In genomic region chr7:110548268-110548667, GRCm38 (mm10) we compare ENCODE assay signal across 10 mouse cellular contexts.
DNase-seq lines count a peak whose midpoint lies in the region; ATAC-seq and TF ChIP-seq lines count a peak whose summit lies in the region.
"Had no signal": no experiment of that assay in that cellular context is flagged by ENCODE, and none has a peak within 500 bp of the region (broad histone marks: within the 10 kb centered on the region; RNA-seq: fewer than 3 reads in every experiment).

No protein-coding gene starts in this region.

- H3K27me3 ChIP-seq in kidney, embryonic 14.5 days (ENCODE audit: control insufficient read depth, insufficient read depth, low read length), result no peaks in the 10 kb centered on the region
- no peaks in the 10 kb centered on the region for H3K27me3 ChIP-seq in CH12.LX (replicated peaks)
- H3K27me3 ChIP-seq: neural tube, embryonic 15.5 days; stomach, embryonic 15.5 days had no signal

- in situ Hi-C loops in CH12.LX (cut with MboI; ENCODE audit: low pct_ligation_motif_present, low pct_unique_long_range_greater_than_20kb, low sequenced_read_pairs), result no loop called here

- TF ChIP-seq EP300 in CH12.LX (IDR thresholded peaks at IDR 0.05; ENCODE audit: low read length), result no peak

- peak in 1 of 2 experiments; percentile 81; a peak in 2 of 4 replicates for TF ChIP-seq CTCF in CH12.LX (conservative IDR thresholded peaks at IDR 0.05 in 1 of 2, IDR thresholded peaks at IDR 0.05 in 1 of 2; ENCODE audit: low read depth in 2 of 2, low read length in 2 of 2)

- no peaks in the 10 kb centered on the region for H3K36me3 ChIP-seq in kidney, embryonic 14.5 days (ENCODE audit: control insufficient read depth, insufficient read depth, low read length)
- no peaks in the 10 kb centered on the region for H3K36me3 ChIP-seq in CH12.LX (replicated peaks in 1 of 2; ENCODE audit: control insufficient read depth in 1 of 2, insufficient read depth in 1 of 2, low read length in 1 of 2)
- H3K36me3 ChIP-seq: neural tube, embryonic 15.5 days; stomach, embryonic 15.5 days had no signal

- no peaks in the 10 kb centered on the region for H3K9me3 ChIP-seq in kidney, embryonic 14.5 days (ENCODE audit: control insufficient read depth, low read length)
- H3K9me3 ChIP-seq in CH12.LX (replicated peaks; ENCODE audit: low read length), result no peaks in the 10 kb centered on the region
- H3K9me3 ChIP-seq: neural tube, embryonic 15.5 days; stomach, embryonic 15.5 days had no signal

- dilution Hi-C loops in CH12.LX (cut with MboI; ENCODE audit: extremely low pct_ligation_motif_present, extremely low pct_unique_long_range_greater_than_20kb, low sequenced_read_pairs), result no loop called here

- WGBS in kidney, embryonic 14.5 days, result 86% methylated on average over 1 of the region's 1 CpGs

- ATAC-seq in kidney, embryonic 14.5 days (ENCODE audit: low FRiP score, low TSS enrichment), result no peak
- ATAC-seq in erythroid progenitor cell, adult 5-6 weeks (replicated peaks; ENCODE audit: low FRiP score, poor library complexity, severe bottlenecking), result no peak

- TF ChIP-seq RAD21 in CH12.LX (IDR thresholded peaks at IDR 0.05; ENCODE audit: low read depth, low read length), result peak; percentile 90

- H3K9ac ChIP-seq in kidney, embryonic 14.5 days (ENCODE audit: low read depth, low read length), result no peak overlapping the region
- H3K9ac ChIP-seq in CH12.LX (ENCODE audit: insufficient read depth, low read depth), result no peak overlapping the region
- H3K9ac ChIP-seq: neural tube, embryonic 15.5 days; stomach, embryonic 15.5 days had no signal

- peak; percentile 29 for DNase-seq in embryo, embryonic 10 days (ENCODE audit: low spot score)
- DNase-seq in embryo, embryonic 9.5 days (ENCODE audit: extremely low spot score), result no peak
- DNase-seq in kidney, postnatal 14 days, result peak; percentile 40
- DNase-seq in CH12.LX (ENCODE audit: extremely low read depth), result peak; percentile 36
- peak; percentile 27 for DNase-seq in induced T-regulatory cell, adult 2 months (ENCODE audit: low read depth)
- DNase-seq in ovary, postnatal 36 days (ENCODE audit: low spot score), result no peak

- TF ChIP-seq POLR2A in CH12.LX (IDR thresholded peaks at IDR 0.05; ENCODE audit: low read depth, low read length), result no peak

- H3K4me1 ChIP-seq in kidney, embryonic 14.5 days (ENCODE audit: control insufficient read depth, insufficient read depth, low read length), result no peaks in the 10 kb centered on the region
- H3K4me1 ChIP-seq in CH12.LX (ENCODE audit: control insufficient read depth in 1 of 2, insufficient read depth in 2 of 2), result peaks cover 3 to 16% of the 10 kb centered on the region in 2 experiments; a peak in 2 of 4 replicates
- H3K4me1 ChIP-seq: neural tube, embryonic 15.5 days; stomach, embryonic 15.5 days had no signal

- H3K4me2 ChIP-seq in kidney, embryonic 14.5 days (replicated peaks; ENCODE audit: low read depth, low read length), result no peak overlapping the region
- no peak overlapping the region for H3K4me2 ChIP-seq in CH12.LX (ENCODE audit: insufficient read depth, low read depth, poor library complexity, severe bottlenecking)
- H3K4me2 ChIP-seq: neural tube, embryonic 15.5 days; stomach, embryonic 15.5 days had no signal

- no peak overlapping the region for H3K4me3 ChIP-seq in kidney, embryonic 14.5 days (ENCODE audit: low read length)
- no peak overlapping the region for H3K4me3 ChIP-seq in CH12.LX (replicated peaks in 1 of 3; ENCODE audit: low read depth in 2 of 3, low read length in 2 of 3, poor library complexity in 1 of 3)
- H3K4me3 ChIP-seq: neural tube, embryonic 15.5 days; stomach, embryonic 15.5 days had no signal

- no peaks in the 10 kb centered on the region for H3K79me2 ChIP-seq in CH12.LX (replicated peaks; ENCODE audit: control insufficient read depth, extremely low read depth, insufficient read depth, poor library complexity, severe bottlenecking)

- no peak overlapping the region for H3K27ac ChIP-seq in kidney, embryonic 14.5 days (ENCODE audit: low read depth, low read length)
- H3K27ac ChIP-seq in CH12.LX (ENCODE audit: insufficient read depth, low read depth), result no peak overlapping the region
- H3K27ac ChIP-seq: neural tube, embryonic 15.5 days; stomach, embryonic 15.5 days had no signal

TF ChIP-seq in CH12.LX, 34 proteins besides CTCF, POLR2A, EP300 and RAD21:
- no peak for TF ChIP-seq CHD1 (IDR thresholded peaks at IDR 0.05; ENCODE audit: low read depth, low read length)
- TF ChIP-seq ZC3H11A (IDR thresholded peaks at IDR 0.05; ENCODE audit: low read depth, low read length), result peak; percentile 64; the same call in 1 of the 2 replicates
- TF ChIP-seq SMC3 (IDR thresholded peaks at IDR 0.05; ENCODE audit: low read depth, low read length), result peak; percentile 84
- TF ChIP-seq HCFC1 (IDR thresholded peaks at IDR 0.05; ENCODE audit: low read depth, low read length), result no peak
- no peak for TF ChIP-seq PAX5 (IDR thresholded peaks at IDR 0.05; ENCODE audit: low read length)
- TF ChIP-seq CHD2 (IDR thresholded peaks at IDR 0.05; ENCODE audit: low read length), result no peak
- no peak for TF ChIP-seq MAX (IDR thresholded peaks at IDR 0.05; ENCODE audit: low read length)
- no peak for TF ChIP-seq E2F4 (IDR thresholded peaks at IDR 0.05; ENCODE audit: insufficient replicate concordance, low read depth, low read length)
- TF ChIP-seq KAT2A (IDR thresholded peaks at IDR 0.05; ENCODE audit: insufficient replicate concordance, low read length), result no peak
- TF ChIP-seq JUN (IDR thresholded peaks at IDR 0.05; ENCODE audit: insufficient read depth, low read depth, low read length), result no peak
- no peak for TF ChIP-seq ZMIZ1 (IDR thresholded peaks at IDR 0.05; ENCODE audit: low read depth, low read length)
- TF ChIP-seq SIN3A (IDR thresholded peaks at IDR 0.05; ENCODE audit: low read length), result no peak
- no peak for TF ChIP-seq JUND (conservative IDR thresholded peaks at IDR 0.05; ENCODE audit: low read depth, low read length)
- TF ChIP-seq MYC (IDR thresholded peaks at IDR 0.05; ENCODE audit: low read depth, low read length), result no peak

Comparison
In these comparisons a context has a peak if more than half of its experiments do, and no peak if none do; other contexts are left out.
1. DNase-seq: peak in embryo, embryonic 10 days (single experiment), kidney, postnatal 14 days (single experiment), CH12.LX (single experiment) and induced T-regulatory cell, adult 2 months (single experiment); none in embryo, embryonic 9.5 days (single experiment) and ovary, postnatal 36 days (single experiment).